Mouse (Mus musculus) bone marrow macrophage, adult 2 months (primary cell): ENCODE measurements at regions not wholly inside any gene's neighbourhood (a gene's known extent, or its start where the extent isn't known, plus 50 kb on each side); places are given as distances from the start of the nearest gene placed in this dataset.
"Not testable (repeated sequence)": the region's sequence is repeated elsewhere in the genome, so short reads cannot be mapped to it uniquely, and the experiment has no call there.

Experiments
- H3K27ac ChIP-seq: 2 replicates; pipeline ENCODE4 v1.5.1; 2012; ENCODE audit warnings: low read depth, low read length; ENCODE audit not compliant: insufficient read depth
- H3K4me1 ChIP-seq: 2 replicates; pipeline ENCODE4 v1.6.1; 2012; ENCODE audit warnings: low read length; ENCODE audit not compliant: control insufficient read depth, insufficient read depth
- H3K4me3 ChIP-seq: 2 replicates; pipeline ENCODE4 v1.5.1; 2012; ENCODE audit warnings: mild to moderate bottlenecking, low read length, moderate library complexity; ENCODE audit not compliant: insufficient read depth
- CTCF ChIP-seq: IDR thresholded peaks from 2 replicates; pipeline ENCODE4 v1.5.1; 2012; ENCODE audit warnings: low read depth, mild to moderate bottlenecking, low read length, moderate library complexity
- POLR2A ChIP-seq: IDR thresholded peaks from 2 replicates; pipeline ENCODE4 v1.6.1; 2012; ENCODE audit warnings: mild to moderate bottlenecking, low read depth, low read length, borderline replicate concordance

GRCm38 (mm10) chr12:115003118-115003517 is 1044.4 kb upstream of the Zfp386 start:
- no peak for TF ChIP-seq POLR2A
- TF ChIP-seq CTCF: no peak
- Histone ChIP-seq H3K4me1 (no peaks in the 10 kb centered on the region), H3K4me3 (no peak overlapping the region), H3K27ac (no peak overlapping the region)

GRCm38 (mm10) chr12:115008434-115008833 is 1039.1 kb upstream of the Zfp386 start:
- Histone ChIP-seq H3K4me1 (no peaks in the 10 kb centered on the region), H3K27ac (no peak overlapping the region), H3K4me3 (no peak overlapping the region)
- no peak for TF ChIP-seq POLR2A
- TF ChIP-seq CTCF: no peak

GRCm38 (mm10) chr12:115012751-115013150 is 1034.8 kb upstream of the Zfp386 start:
- Histone ChIP-seq H3K4me1 (no peaks in the 10 kb centered on the region), H3K4me3 (no peak overlapping the region), H3K27ac (no peak overlapping the region)
- TF ChIP-seq CTCF: no peak
- no peak for TF ChIP-seq POLR2A

- TF ChIP-seq POLR2A: no peak
- no peak for TF ChIP-seq CTCF
- no peak overlapping the region for H3K27ac ChIP-seq
- no peak overlapping the region for H3K4me3 ChIP-seq
- peaks cover 9% of the 10 kb centered on the region for H3K4me1 ChIP-seq
These were observed 1023.8 kb upstream of the Zfp386 start for GRCm38 (mm10) chr12:115023742-115024141.

- Histone ChIP-seq H3K4me3 (no peak overlapping the region), H3K4me1 (peaks cover 4% of the 10 kb centered on the region), H3K27ac (no peak overlapping the region)
- TF ChIP-seq CTCF: no peak
- no peak for TF ChIP-seq POLR2A
These were observed 1012.9 kb upstream of the Zfp386 start for GRCm38 (mm10) chr12:115034438-115035129.

- no peaks in the 10 kb centered on the region for H3K4me1 ChIP-seq
- no peak overlapping the region for H3K27ac ChIP-seq
- H3K4me3 ChIP-seq: no peak overlapping the region
- TF ChIP-seq CTCF (no peak), POLR2A (no peak)
These were observed 992.4 kb upstream of the Zfp386 start for GRCm38 (mm10) chr12:115055080-115055479.

GRCm38 (mm10) chr12:115059954-115060353 is 987.6 kb upstream of the Zfp386 start:
- not testable (repeated sequence) for H3K4me1 ChIP-seq, H3K27ac ChIP-seq, H3K4me3 ChIP-seq

- no peak overlapping the region for H3K4me3 ChIP-seq
- H3K4me1 ChIP-seq: no peaks in the 10 kb centered on the region
- H3K27ac ChIP-seq: no peak overlapping the region
- TF ChIP-seq POLR2A: no peak
- TF ChIP-seq CTCF: no peak
These were observed 980.3 kb upstream of the Zfp386 start for GRCm38 (mm10) chr12:115067251-115067650.

GRCm38 (mm10) chr12:115091460-115091859 is 956.1 kb upstream of the Zfp386 start:
- H3K27ac ChIP-seq, H3K4me1 ChIP-seq, H3K4me3 ChIP-seq: not testable (repeated sequence)

GRCm38 (mm10) chr12:115109742-115110141 is 937.8 kb upstream of the Zfp386 start:
- Histone ChIP-seq H3K4me3 (no peak overlapping the region), H3K27ac (no peak overlapping the region), H3K4me1 (no peaks in the 10 kb centered on the region)
- TF ChIP-seq POLR2A (no peak), CTCF (no peak)

- H3K27ac ChIP-seq, H3K4me1 ChIP-seq, H3K4me3 ChIP-seq: not testable (repeated sequence)
These were observed 928.2 kb upstream of the Zfp386 start for GRCm38 (mm10) chr12:115119134-115119826.
